Mouse (Mus musculus) olfactory bulb, adult 2 months (tissue): ENCODE data around the gene Ddx5. TPM values are rescaled to one million over a fixed set of nuclear protein-coding genes. Genes with fewer than 3 reads are reported as not detected.

Source experiments
- H3K27ac ChIP-seq: fragments of 200-500 bp; 2 replicates; pipeline ENCODE4 v1.5.1; 2012; ENCODE audit warnings: low read depth, low read length; ENCODE audit not compliant: insufficient read depth
- H3K4me1 ChIP-seq: fragments of 200-500 bp; 2 replicates; pipeline ENCODE4 v1.6.1; 2012; ENCODE audit warnings: low read length; ENCODE audit not compliant: control insufficient read depth, insufficient read depth
- H3K4me3 ChIP-seq: fragments of 200-500 bp; 2 replicates; pipeline ENCODE4 v1.5.1; 2012; ENCODE audit warnings: mild to moderate bottlenecking, low read depth, low read length, moderate library complexity; ENCODE audit not compliant: insufficient read depth
- CTCF ChIP-seq: fragments of 200-500 bp; IDR thresholded peaks from 2 replicates; pipeline ENCODE4 v1.5.1; 2012; ENCODE audit warnings: low read depth, mild to moderate bottlenecking, low read length, moderate library complexity; ENCODE audit not compliant: insufficient read depth
- POLR2A ChIP-seq: fragments of 200-500 bp; IDR thresholded peaks from 2 replicates; pipeline ENCODE4 v1.6.1; 2012; ENCODE audit warnings: mild to moderate bottlenecking, low read depth, low read length, moderate library complexity; ENCODE audit not compliant: insufficient read depth
- WGBS: fragments of 180-500 bp; shearing (Covaris S2); methylation state at CpG from one replicate; pipeline ENCODE4 v1.1.7; 2018; 5-methylcytosine and 5-hydroxymethylcytosine counted together
- polyA plus RNA-seq: library from polyadenylated mRNA; stranded (reverse); fragments of >200 nt; gene quantifications from 2 replicates; pipeline ENCODE4 v1.2.4, GENCODE M21; 2012; ENCODE audit warnings: low replicate concordance; ENCODE audit not compliant: missing spikeins, insufficient read depth, insufficient read length

The Ddx5 gene
- 601 and 983 TPM in 2 replicates for polyA plus RNA-seq

DNA sequence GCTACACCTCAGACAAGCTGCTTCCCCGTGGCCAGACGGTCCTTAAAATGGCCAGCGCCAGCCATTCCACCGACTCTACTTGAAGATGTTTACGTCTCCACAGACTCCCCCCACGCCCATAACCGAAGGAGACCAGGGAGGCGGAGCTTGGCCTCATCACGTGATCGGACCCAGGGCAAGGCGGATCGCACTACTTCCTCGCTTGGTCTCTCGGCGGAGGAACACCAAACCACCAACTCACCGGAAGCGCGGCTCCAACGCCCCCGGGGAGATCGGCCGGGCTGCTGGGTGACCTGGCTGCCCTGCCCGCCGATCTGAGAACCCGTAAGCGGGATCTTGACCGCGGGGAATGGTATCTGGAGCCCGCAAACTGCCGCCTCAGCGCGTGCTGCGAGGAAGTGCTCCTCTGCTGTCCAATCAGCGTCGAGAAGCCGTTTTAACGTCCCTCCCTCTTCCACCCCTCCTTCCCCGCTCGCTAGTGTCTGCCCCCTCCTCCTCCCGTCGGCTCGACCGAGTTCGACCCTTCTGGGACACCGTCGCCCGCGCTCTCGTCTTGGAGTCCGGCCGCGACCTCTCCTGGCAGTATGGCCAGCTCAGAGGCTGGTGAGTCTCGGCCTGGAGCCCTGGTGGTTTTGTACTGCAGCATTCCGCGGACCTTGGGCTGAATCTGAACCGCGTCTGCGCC lies at the start of gene Ddx5, which contains the start of gene Cep95:
Gene Ddx5, minus strand, starts transcription at position 411 of the 685 bp plus-strand sequence.
Gene Cep95, plus strand, starts transcription at position 478 of the 685 bp plus-strand sequence.
- Histone ChIP-seq H3K4me1 (no peaks in the 10 kb centered on the region), H3K4me3 (peak within 1 kb of the TSS; percentile 96), H3K27ac (peak within 1 kb of the TSS; percentile 99)
- WGBS: under 1% methylated on average over 58 of the region's 58 CpGs
- TF ChIP-seq POLR2A (peak; percentile 68), CTCF (no peak)

GRCm38 (mm10) chr11:106828079-106828478 lies 39.1 kb upstream of the Ddx5 start:
- H3K4me3 ChIP-seq: no peak overlapping the region
- TF ChIP-seq CTCF (no peak), POLR2A (no peak)
- H3K27ac ChIP-seq: no peak overlapping the region
- 97% methylated on average over 7 of the region's 7 CpGs for WGBS
- no peaks in the 10 kb centered on the region for H3K4me1 ChIP-seq

- no peak overlapping the region for H3K4me3 ChIP-seq
- peaks cover 9% of the 10 kb centered on the region for H3K4me1 ChIP-seq
- 93% methylated on average over 10 of the region's 10 CpGs for WGBS
- H3K27ac ChIP-seq: no peak overlapping the region
- TF ChIP-seq POLR2A (no peak), CTCF (no peak)
These were observed 35.4 kb upstream of the Ddx5 start for GRCm38 (mm10) chr11:106824403-106824802.

GRCm38 (mm10) chr11:106823741-106824140 lies 34.8 kb upstream of the Ddx5 start:
- H3K27ac ChIP-seq: no peak overlapping the region

GRCm38 (mm10) chr11:106822911-106823310 lies 33.9 kb upstream of the Ddx5 start:
- TF ChIP-seq CTCF (no peak), POLR2A (no peak)
- peaks cover 13% of the 10 kb centered on the region for H3K4me1 ChIP-seq
- H3K27ac ChIP-seq: no peak overlapping the region
- WGBS: 62% methylated on average over 5 of the region's 5 CpGs
- no peak overlapping the region for H3K4me3 ChIP-seq

More at GRCm38 (mm10) chr11:106823741-106824140, 34.8 kb upstream of the Ddx5 start:
- Histone ChIP-seq H3K4me3 (no peak overlapping the region), H3K4me1 (peaks cover 9% of the 10 kb centered on the region)
- WGBS: 83% methylated on average over 8 of the region's 8 CpGs
- TF ChIP-seq POLR2A (no peak), CTCF (no peak)

DNA sequence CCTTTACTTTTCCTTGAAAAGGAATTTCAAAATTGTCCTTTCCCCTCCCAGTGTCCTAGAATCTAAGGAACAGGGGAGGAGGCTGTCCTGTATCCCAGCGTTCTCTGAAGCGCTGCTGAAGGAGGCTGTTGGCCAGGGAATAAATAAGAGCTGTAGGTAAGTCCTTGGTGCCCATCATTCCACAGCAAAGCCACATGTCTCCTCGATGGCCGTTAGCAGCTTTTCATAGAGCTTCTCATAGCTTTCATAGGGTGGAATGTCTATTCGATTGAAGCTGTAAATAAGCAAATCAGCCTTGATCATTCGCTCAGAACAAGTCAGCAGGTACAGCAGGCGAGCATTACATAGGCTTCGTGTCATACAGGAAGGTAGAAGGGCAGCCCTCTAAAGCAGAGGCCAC lies 33.5 kb upstream of the Ddx5 start:
- Histone ChIP-seq H3K4me1 (peaks cover 13% of the 10 kb centered on the region), H3K4me3 (no peak overlapping the region), H3K27ac (no peak overlapping the region)
- 84% methylated on average over 8 of the region's 8 CpGs for WGBS
- TF ChIP-seq CTCF: no peak
- no peak for TF ChIP-seq POLR2A

DNA sequence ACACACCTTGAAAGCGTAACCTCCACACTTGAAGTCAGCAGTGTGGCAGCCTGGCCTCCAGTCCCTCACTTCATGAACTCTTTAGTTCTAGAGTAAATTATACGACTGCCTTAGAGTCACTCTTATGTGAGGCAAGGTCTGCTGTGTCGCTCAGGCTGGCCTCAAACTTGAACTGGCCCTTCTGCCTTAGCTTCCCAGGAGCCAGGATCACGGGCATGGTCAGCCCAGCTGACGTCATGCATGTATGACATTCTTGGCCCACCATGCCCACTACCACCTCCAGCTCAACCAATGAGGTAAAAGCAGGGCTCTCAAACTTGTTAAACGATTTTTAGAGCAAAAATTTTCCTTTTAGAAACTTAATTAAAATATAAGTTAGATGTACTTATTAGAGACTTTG lies 32.4 kb upstream of the Ddx5 start:
- peaks cover 14% of the 10 kb centered on the region for H3K4me1 ChIP-seq
- WGBS: 87% methylated on average over 6 of the region's 6 CpGs
- no peak overlapping the region for H3K4me3 ChIP-seq
- no peak overlapping the region for H3K27ac ChIP-seq
- TF ChIP-seq POLR2A: no peak
- TF ChIP-seq CTCF: no peak

GRCm38 (mm10) chr11:106820972-106821371 lies 32.0 kb upstream of the Ddx5 start:
- H3K4me1 ChIP-seq: peaks cover 16% of the 10 kb centered on the region
- H3K27ac ChIP-seq: no peak overlapping the region
- TF ChIP-seq POLR2A (no peak), CTCF (no peak)
- WGBS: 46% methylated on average over 4 of the region's 4 CpGs
- H3K4me3 ChIP-seq: no peak overlapping the region

DNA sequence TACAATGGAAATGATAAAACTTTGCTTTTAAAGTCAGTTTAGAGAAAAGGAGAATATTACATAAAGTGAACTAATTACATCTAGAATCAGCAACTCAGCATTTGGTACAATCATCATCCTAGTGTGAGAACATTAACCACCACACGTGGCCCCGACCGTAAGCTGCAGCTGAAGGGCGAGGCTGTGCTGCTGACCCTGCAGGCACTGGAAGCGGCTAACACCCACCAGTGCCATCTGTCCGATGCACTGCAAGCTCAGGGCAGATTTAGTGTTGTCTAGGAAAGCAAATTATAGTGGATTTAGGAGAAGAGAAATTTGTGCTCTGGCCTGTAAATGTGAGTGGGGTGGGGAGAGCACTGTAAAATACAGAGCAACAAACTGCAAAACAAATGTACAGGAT lies 31.3 kb upstream of the Ddx5 start:
- WGBS: 46% methylated on average over 6 of the region's 6 CpGs
- Histone ChIP-seq H3K4me3 (no peak overlapping the region), H3K4me1 (peaks cover 16% of the 10 kb centered on the region), H3K27ac (no peak overlapping the region)
- TF ChIP-seq POLR2A: no peak
- no peak for TF ChIP-seq CTCF
